Mouse (Mus musculus) kidney, adult 2 months (tissue): ENCODE measurements around the gene Kdm5b. TPM values are rescaled to one million over a fixed set of nuclear protein-coding genes. Genes with fewer than 3 reads are reported as not detected.

Experiments
- DNase-seq: peaks from one replicate; pipeline ENCODE4 v3.0.0; 2021
- H3K27ac ChIP-seq: fragments of 200-500 bp; 2 replicates; pipeline ENCODE4 v1.5.1; 2012; ENCODE audit warnings: low read depth, low read length, control low read depth, inconsistent platforms; ENCODE audit not compliant: insufficient read depth
- H3K27me3 ChIP-seq: fragments of 200-500 bp; replicated peaks from 2 replicates; pipeline ENCODE4 v1.6.1; 2012; ENCODE audit warnings: mild to moderate bottlenecking, moderate library complexity, low read length, inconsistent platforms; ENCODE audit not compliant: control insufficient read depth, insufficient read depth
- H3K36me3 ChIP-seq: fragments of 200-500 bp; 2 replicates; pipeline ENCODE4 v1.6.1; 2012; ENCODE audit warnings: mild to moderate bottlenecking, moderate library complexity, low read length, inconsistent platforms; ENCODE audit not compliant: control insufficient read depth, insufficient read depth
- H3K4me1 ChIP-seq: fragments of 200-500 bp; 2 replicates; pipeline ENCODE4 v1.6.1; 2011; ENCODE audit warnings: low read length; ENCODE audit not compliant: control insufficient read depth, insufficient read depth
- H3K4me3 ChIP-seq: fragments of 200-500 bp; 2 replicates; pipeline ENCODE4 v1.5.1; 2011; ENCODE audit warnings: mild to moderate bottlenecking, low read depth, low read length, control low read depth; ENCODE audit not compliant: insufficient read depth
- CTCF ChIP-seq: fragments of 200-500 bp; conservative IDR thresholded peaks from 2 replicates; pipeline ENCODE4 v1.5.1; 2011; ENCODE audit warnings: low read depth, mild to moderate bottlenecking, control low read depth, low read length, moderate library complexity, mixed read lengths; ENCODE audit not compliant: insufficient read depth, insufficient read length
- POLR2A ChIP-seq: fragments of 200-500 bp; IDR thresholded peaks from one replicate; pipeline ENCODE4 v1.6.1; 2011; ENCODE audit warnings: low read depth, low read length, control low read depth
- WGBS: fragments of 180-500 bp; shearing (Covaris S2); methylation state at CpG from one replicate; pipeline ENCODE4 v1.1.7; 2018; 5-methylcytosine and 5-hydroxymethylcytosine counted together
- polyA plus RNA-seq: library from polyadenylated mRNA; depleted of rRNA; stranded (reverse); fragments of >200 nt; gene quantifications from 2 replicates; pipeline ENCODE4 v1.2.3, GENCODE M21; 2012

Kdm5b gene
- polyA plus RNA-seq, 1 experiment = 6.1 TPM

DNA sequence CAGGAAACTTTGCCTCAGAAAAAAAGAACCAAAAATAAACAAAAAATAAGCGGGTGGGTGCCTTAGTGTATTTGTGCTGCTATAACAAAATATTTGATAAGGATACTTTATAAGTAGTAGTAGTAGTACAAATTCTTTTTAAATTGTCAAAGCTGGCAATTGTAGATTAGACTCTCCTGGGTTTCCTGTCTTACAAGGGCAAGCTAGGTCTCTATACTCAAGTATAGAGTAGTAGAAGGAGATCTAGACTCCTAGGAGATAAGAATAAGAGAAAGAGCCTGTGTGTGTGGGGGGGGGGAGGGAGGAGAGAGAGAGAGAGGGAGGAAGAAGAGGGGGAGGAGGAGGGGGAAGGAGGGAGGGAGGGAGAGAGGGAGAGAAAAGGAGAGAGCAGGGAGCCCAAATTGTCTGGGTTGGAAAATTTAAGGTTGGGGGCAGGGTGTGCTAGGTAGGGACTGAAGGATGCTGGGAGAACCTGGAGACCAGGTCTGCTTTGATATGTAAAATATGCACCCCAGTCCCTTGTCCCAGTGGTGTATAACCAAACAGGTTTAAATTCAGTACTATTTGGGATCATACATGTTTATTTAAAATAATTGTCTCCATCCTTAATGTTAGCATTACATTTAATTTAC lies 13.4 kb downstream of the Kdm5b start:
- TF ChIP-seq CTCF (no peak), POLR2A (no peak)
- peaks cover 9% of the 10 kb centered on the region; the same call in 1 of the 2 replicates for H3K4me1 ChIP-seq
- no peaks in the 10 kb centered on the region for H3K27me3 ChIP-seq
- no peaks in the 10 kb centered on the region for H3K36me3 ChIP-seq
- no peak overlapping the region for H3K27ac ChIP-seq
- H3K4me3 ChIP-seq = no peak overlapping the region
- WGBS = 77% methylated on average over 1 of the region's 1 CpGs
- DNase-seq = no peak

DNA sequence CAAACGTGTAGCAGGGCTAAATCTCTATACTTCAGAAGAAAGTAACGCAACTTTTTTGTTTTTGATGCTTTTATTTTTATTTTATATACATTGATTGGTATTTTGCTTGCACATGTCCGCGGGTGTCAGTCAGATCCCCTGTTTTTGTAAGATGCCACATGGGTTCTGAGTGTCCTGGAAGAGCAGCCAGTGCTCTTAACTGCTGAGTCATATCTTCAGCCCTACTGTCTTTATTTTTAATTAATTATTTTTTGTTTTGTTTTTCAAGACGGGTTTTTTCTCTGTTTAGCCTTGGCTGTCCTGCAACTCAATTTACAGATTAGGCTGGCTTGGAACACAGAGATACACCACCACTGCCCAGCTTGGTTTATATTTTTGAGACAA lies 14.0 kb downstream of the Kdm5b start:
- DNase-seq = no peak
- WGBS = 64% methylated on average over 5 of the region's 5 CpGs
- no peak for TF ChIP-seq CTCF
- no peak for TF ChIP-seq POLR2A
- no peak overlapping the region for H3K4me3 ChIP-seq
- H3K4me1 ChIP-seq = peaks cover 9% of the 10 kb centered on the region; the same call in 1 of the 2 replicates
- no peak overlapping the region for H3K27ac ChIP-seq
- no peaks in the 10 kb centered on the region for H3K27me3 ChIP-seq
- H3K36me3 ChIP-seq = no peaks in the 10 kb centered on the region

GRCm38 (mm10) chr1:134577384-134578120 lies 17.6 kb downstream of the Kdm5b start:
- no peak for TF ChIP-seq POLR2A
- TF ChIP-seq CTCF = no peak
- 78% methylated on average over 6 of the region's 6 CpGs for WGBS
- H3K4me3 ChIP-seq = no peak overlapping the region
- no peak overlapping the region for H3K27ac ChIP-seq
- H3K27me3 ChIP-seq = no peaks in the 10 kb centered on the region
- DNase-seq = no peak
- no peaks in the 10 kb centered on the region for H3K36me3 ChIP-seq
- peaks cover 6% of the 10 kb centered on the region; the same call in 1 of the 2 replicates for H3K4me1 ChIP-seq

GRCm38 (mm10) chr1:134580796-134581195 lies 20.8 kb downstream of the Kdm5b start:
- 92% methylated on average over 2 of the region's 2 CpGs for WGBS
- Histone ChIP-seq H3K4me3 (no peak overlapping the region), H3K4me1 (peaks cover 4% of the 10 kb centered on the region; the same call in 1 of the 2 replicates), H3K27me3 (no peaks in the 10 kb centered on the region), H3K36me3 (no peaks in the 10 kb centered on the region), H3K27ac (no peak overlapping the region)
- TF ChIP-seq POLR2A (no peak), CTCF (no peak)
- no peak for DNase-seq

DNA sequence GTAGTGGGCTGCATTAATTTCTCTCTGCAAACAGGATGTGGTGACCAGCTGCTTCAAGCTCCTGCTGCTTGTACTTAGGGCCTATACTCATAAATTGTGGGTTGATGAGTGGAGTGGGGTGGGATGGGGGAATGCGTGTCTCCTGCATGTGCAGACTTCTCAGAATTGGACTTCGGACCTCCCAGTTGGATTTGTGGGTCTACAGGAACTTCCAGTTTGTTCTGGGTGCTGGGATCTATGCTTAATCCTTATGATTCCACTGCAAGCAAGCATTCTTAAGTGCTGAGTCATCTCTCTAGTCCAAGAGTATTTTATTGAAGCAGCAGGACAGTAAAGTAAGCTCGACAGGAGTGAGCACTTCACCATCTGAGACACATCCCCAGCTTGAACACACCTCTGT lies 23.6 kb downstream of the Kdm5b start:
- Histone ChIP-seq H3K36me3 (no peaks in the 10 kb centered on the region), H3K4me3 (no peak overlapping the region), H3K27me3 (no peaks in the 10 kb centered on the region), H3K27ac (no peak overlapping the region), H3K4me1 (peaks cover 4% of the 10 kb centered on the region; the same call in 1 of the 2 replicates)
- TF ChIP-seq POLR2A (no peak), CTCF (no peak)
- WGBS = 37% methylated on average over 3 of the region's 3 CpGs
- DNase-seq = no peak

GRCm38 (mm10) chr1:134589676-134590075 lies 29.7 kb downstream of the Kdm5b start:
- no peak for DNase-seq
- Histone ChIP-seq H3K27me3 (no peaks in the 10 kb centered on the region), H3K4me1 (no peaks in the 10 kb centered on the region), H3K36me3 (peaks cover 3% of the 10 kb centered on the region), H3K27ac (no peak overlapping the region), H3K4me3 (no peak overlapping the region)
- TF ChIP-seq POLR2A = no peak
- TF ChIP-seq CTCF = no peak

GRCm38 (mm10) chr1:134591773-134592172 lies 31.8 kb downstream of the Kdm5b start:
- Histone ChIP-seq H3K4me3 (no peak overlapping the region), H3K27me3 (no peaks in the 10 kb centered on the region), H3K4me1 (no peaks in the 10 kb centered on the region), H3K36me3 (peaks cover 3% of the 10 kb centered on the region), H3K27ac (no peak overlapping the region)
- peak; percentile 11 for DNase-seq
- no peak for TF ChIP-seq CTCF
- TF ChIP-seq POLR2A = no peak
- 86% methylated on average over 2 of the region's 2 CpGs for WGBS
